Mouse (Mus musculus) c-Kit-negative CD71-positive TER-119-positive erythroid progenitor cells, embryonic 14.5 days (primary cell): ENCODE data around the gene Cdc42bpg.

ENCODE experiments used
- DNase-seq: peaks from one replicate; pipeline ENCODE4 v3.0.0-alpha.2; 2013; ENCODE audit warnings: low read depth, low spot score

Gene Cdc42bpg

GRCm38 (mm10) chr19:6348717-6349116, 42.5 kb downstream of the Cdc42bpg start:
- no peak for DNase-seq

- no peak for DNase-seq
Measured at GRCm38 (mm10) chr19:6349215-6349983, 43.1 kb downstream of the Cdc42bpg start.

GRCm38 (mm10) chr19:6351431-6352106, 45.3 kb downstream of the Cdc42bpg start:
- no peak for DNase-seq

- no peak for DNase-seq
Measured at GRCm38 (mm10) chr19:6352107-6352505, 45.9 kb downstream of the Cdc42bpg start.

GRCm38 (mm10) chr19:6354030-6354429, 47.8 kb downstream of the Cdc42bpg start:
- DNase-seq = no peak

GRCm38 (mm10) chr19:6361291-6361690, 55.0 kb downstream of the Cdc42bpg start:
- DNase-seq = no peak

GRCm38 (mm10) chr19:6363091-6363410, 56.8 kb downstream of the Cdc42bpg start:
- no peak for DNase-seq

- DNase-seq = peak; percentile 99
Measured at GRCm38 (mm10) chr19:6363411-6364240, 57.4 kb downstream of the Cdc42bpg start, which contains the start of gene Sf1. TSS of gene Sf1 (plus strand) at chr19:6363690.

- peak; percentile 85 for DNase-seq
Measured at GRCm38 (mm10) chr19:6364317-6364725, 58.1 kb downstream of the Cdc42bpg start.

- no peak for DNase-seq
Measured at GRCm38 (mm10) chr19:6364842-6365241, 58.6 kb downstream of the Cdc42bpg start.

- no peak for DNase-seq
Measured at GRCm38 (mm10) chr19:6370175-6370574, 63.9 kb downstream of the Cdc42bpg start.

- DNase-seq = no peak
Measured at GRCm38 (mm10) chr19:6372433-6372832, 66.2 kb downstream of the Cdc42bpg start.

- peak; percentile 48 for DNase-seq
Measured at GRCm38 (mm10) chr19:6373539-6374400, 67.5 kb downstream of the Cdc42bpg start.

- DNase-seq = no peak
Measured at GRCm38 (mm10) chr19:6374571-6374970, 68.3 kb downstream of the Cdc42bpg start.
